ENCODE assay signal across 7 mouse cellular contexts in genomic region chr12:31996877-31997276, GRCm38 (mm10). TPM values are rescaled to one million over a fixed set of nuclear protein-coding genes. Genes with fewer than 3 reads are reported as not detected.
DNase-seq lines count a peak whose midpoint lies in the region; ATAC-seq and TF ChIP-seq lines count a peak whose summit lies in the region.

No protein-coding gene starts in this region.

- H3K4me2 ChIP-seq in heart, postnatal 0 days (ENCODE audit: low read depth, low read length) = no peak overlapping the region
- no peak overlapping the region for H3K4me2 ChIP-seq in forebrain, embryonic 13.5 days

- TF ChIP-seq CTCF in heart, postnatal 0 days (IDR thresholded peaks at IDR 0.05; ENCODE audit: low read depth) = no peak

- TF ChIP-seq EP300 in heart, postnatal 0 days (IDR thresholded peaks at IDR 0.05; ENCODE audit: low read depth) = no peak

- no peak overlapping the region for H3K4me3 ChIP-seq in heart, postnatal 0 days (ENCODE audit: low read depth, low read length)
- no peak overlapping the region for H3K4me3 ChIP-seq in forebrain, embryonic 13.5 days

- DNase-seq in 416B (ENCODE audit: low read depth) = peak; percentile 99
- peak; percentile 40 for DNase-seq in heart, postnatal 0 days (ENCODE audit: low spot score)
- peak; percentile 23 to 39 for DNase-seq in lung, postnatal 4 days
- DNase-seq in right cerebral cortex, adult 18-20 months = no peak
- no peak for DNase-seq in gastrocnemius, postnatal 10 days

- no peaks in the 10 kb centered on the region for H3K27me3 ChIP-seq in heart, postnatal 0 days (ENCODE audit: control insufficient read depth, insufficient read depth, low read length)
- H3K27me3 ChIP-seq in forebrain, embryonic 13.5 days = no peaks in the 10 kb centered on the region

- H3K9ac ChIP-seq in heart, postnatal 0 days (replicated peaks; ENCODE audit: low read depth, low read length) = no peak overlapping the region
- no peak overlapping the region for H3K9ac ChIP-seq in forebrain, embryonic 13.5 days

- peak; percentile 95 for ATAC-seq in CD4-positive, CD25-positive, alpha-beta regulatory T cell, adult 4 months
- 0 out of 2 replicates have a peak, but pooled peaks have one; percentile 36 for ATAC-seq in heart, postnatal 0 days (ENCODE audit: insufficient read depth, low read depth)
- no peak for ATAC-seq in forebrain, embryonic 13.5 days

- no peaks in the 10 kb centered on the region for H3K36me3 ChIP-seq in heart, postnatal 0 days (replicated peaks; ENCODE audit: control insufficient read depth, insufficient read depth, low read length)
- peaks cover 6% of the 10 kb centered on the region; the same call in 1 of the 2 replicates for H3K36me3 ChIP-seq in forebrain, embryonic 13.5 days (ENCODE audit: poor library complexity, severe bottlenecking)

- WGBS in heart, postnatal 0 days = 37% methylated on average over 5 of the region's 5 CpGs
- 84% methylated on average over 5 of the region's 5 CpGs for WGBS in forebrain, embryonic 13.5 days

- H3K27ac ChIP-seq in heart, postnatal 0 days (ENCODE audit: low read depth) = no peak overlapping the region
- H3K27ac ChIP-seq in forebrain, embryonic 13.5 days = no peak overlapping the region

- H3K9me3 ChIP-seq in heart, postnatal 0 days (replicated peaks; ENCODE audit: control insufficient read depth, low read length) = no peaks in the 10 kb centered on the region
- H3K9me3 ChIP-seq in forebrain, embryonic 13.5 days (replicated peaks) = no peaks in the 10 kb centered on the region

- H3K4me1 ChIP-seq in heart, postnatal 0 days (ENCODE audit: control insufficient read depth, insufficient read depth) = peaks cover 20% of the 10 kb centered on the region; the same call in 1 of the 2 replicates
- H3K4me1 ChIP-seq in forebrain, embryonic 13.5 days = peaks cover 15% of the 10 kb centered on the region; the same call in 1 of the 2 replicates

RNA-seq across cellular contexts. Expression of gene Hbp1, which starts 46.5 kb away (rescaled TPM):
- polyA plus RNA-seq in CD4-positive, CD25-positive, alpha-beta regulatory T cell, adult 4 months (2017; shearing (Covaris generic)) = 100 to 1,000 TPM; 166 to 170 TPM
- total RNA-seq in heart, postnatal 0 days (2014; rRNA removed; ENCODE audit: low replicate concordance) = 153 and 187 TPM in 2 replicates
- polyA plus RNA-seq in heart, postnatal 0 days (2015; fragmentation: Nextera tagmentation; extraction: Ambion mirVana) = 97.9 and 127 TPM in 2 replicates
- polyA plus RNA-seq in forebrain, embryonic 13.5 days (2015; fragmentation: Nextera tagmentation; extraction: Ambion mirVana) = 85.8 and 86.8 TPM in 2 replicates
- 10 to 100 TPM; 59.2 to 63.1 TPM for total RNA-seq in gastrocnemius, postnatal 10 days (2021)

Comparison
In these comparisons a context has a peak if more than half of its experiments do, and no peak if none do; other contexts are left out.
1. DNase-seq: peak in 416B (single experiment), heart, postnatal 0 days (single experiment) and lung, postnatal 4 days (2 of 2); none in right cerebral cortex, adult 18-20 months (single experiment) and gastrocnemius, postnatal 10 days (single experiment).